Mouse (Mus musculus): ENCODE measurements at regions not wholly inside any gene's neighbourhood (a gene's known extent, or its start where the extent isn't known, plus 50 kb on each side); places are given as distances from the start of the nearest gene placed in this dataset.
"Not testable (repeated sequence)": the region's sequence is repeated elsewhere in the genome, so short reads cannot be mapped to it uniquely, and the experiment has no call there.

DNA sequence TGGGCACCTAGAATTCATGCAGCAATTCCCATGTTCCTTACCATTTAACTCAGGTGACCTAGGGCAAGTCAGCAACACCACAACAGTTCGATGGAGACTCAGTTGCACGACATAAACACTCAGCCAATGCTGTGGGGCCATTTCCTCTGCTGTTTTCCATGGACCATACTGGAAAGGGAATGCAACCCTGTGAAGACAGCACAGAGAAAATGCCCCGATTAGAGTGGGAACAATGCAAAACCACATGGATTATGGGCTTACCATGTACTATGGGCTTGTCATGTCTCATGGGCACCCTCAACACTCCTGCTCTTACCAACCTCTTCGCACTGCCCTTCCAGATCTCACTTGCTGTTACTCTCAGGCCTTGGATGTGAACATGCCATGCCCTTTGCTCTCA is 207.6 kb downstream of the Snurf start:
- not testable (repeated sequence) for H3K4me3 ChIP-seq (ENCODE audit: insufficient read depth, low read depth, low read length); H3K36me3 ChIP-seq (ENCODE audit: control insufficient read depth, insufficient read depth, low read length); H3K27me3 ChIP-seq (replicated peaks; ENCODE audit: control insufficient read depth, insufficient read depth, low read length); H3K27ac ChIP-seq (ENCODE audit: insufficient read depth, low read depth, low read length); DNase-seq; H3K4me1 ChIP-seq (ENCODE audit: control insufficient read depth, insufficient read depth, low read length)
- 72% methylated on average over 4 of the region's 4 CpGs for WGBS

DNA sequence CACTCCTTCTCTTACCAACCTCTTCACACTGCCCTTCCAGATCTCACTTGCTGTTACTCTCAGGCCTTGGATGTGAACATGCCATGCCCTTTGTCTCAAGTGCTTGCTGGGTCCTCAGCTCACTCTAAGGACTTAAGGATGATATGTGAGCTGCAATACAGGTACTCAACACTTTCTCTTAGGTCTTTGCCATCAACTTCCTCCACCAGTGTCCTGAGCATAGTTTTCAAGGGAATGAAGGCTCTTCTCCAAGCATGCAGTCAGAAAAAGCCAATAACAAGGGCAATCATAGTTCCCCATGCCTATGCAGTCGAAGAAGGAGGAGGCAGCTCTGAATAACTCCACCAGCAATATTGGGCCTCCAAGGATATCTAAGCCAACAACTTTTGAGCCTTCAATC is 235.1 kb downstream of the Snurf start:
- not testable (repeated sequence) for H3K27ac ChIP-seq (ENCODE audit: insufficient read depth, low read depth, low read length); H3K4me3 ChIP-seq (ENCODE audit: insufficient read depth, low read depth, low read length); H3K4me1 ChIP-seq (ENCODE audit: control insufficient read depth, insufficient read depth, low read length); H3K27me3 ChIP-seq (replicated peaks; ENCODE audit: control insufficient read depth, insufficient read depth, low read length); H3K36me3 ChIP-seq (ENCODE audit: control insufficient read depth, insufficient read depth, low read length)
- peak; percentile 31 for DNase-seq
- WGBS = 47% methylated on average over 1 of the region's 1 CpGs

DNA sequence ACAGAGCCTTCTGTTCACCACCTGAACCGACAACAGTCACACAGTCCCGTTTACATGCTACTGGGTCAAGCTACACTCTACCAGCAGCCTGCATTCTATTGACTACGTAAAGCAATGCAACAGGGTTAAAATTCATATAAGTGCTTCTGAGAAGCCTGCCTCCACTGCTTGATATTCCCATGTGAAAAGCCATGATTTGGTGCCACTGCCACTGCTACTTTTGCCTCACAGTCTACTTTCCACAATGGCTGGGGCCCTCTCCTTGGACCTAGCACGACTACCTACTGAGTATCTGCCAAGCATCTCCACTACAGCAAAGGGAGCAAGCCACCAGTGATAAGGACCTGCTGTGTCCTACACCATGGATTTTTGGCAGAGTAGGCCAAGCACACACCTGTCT is 236.2 kb downstream of the Snurf start:
- WGBS = 69% methylated on average over 2 of the region's 4 CpGs

DNA sequence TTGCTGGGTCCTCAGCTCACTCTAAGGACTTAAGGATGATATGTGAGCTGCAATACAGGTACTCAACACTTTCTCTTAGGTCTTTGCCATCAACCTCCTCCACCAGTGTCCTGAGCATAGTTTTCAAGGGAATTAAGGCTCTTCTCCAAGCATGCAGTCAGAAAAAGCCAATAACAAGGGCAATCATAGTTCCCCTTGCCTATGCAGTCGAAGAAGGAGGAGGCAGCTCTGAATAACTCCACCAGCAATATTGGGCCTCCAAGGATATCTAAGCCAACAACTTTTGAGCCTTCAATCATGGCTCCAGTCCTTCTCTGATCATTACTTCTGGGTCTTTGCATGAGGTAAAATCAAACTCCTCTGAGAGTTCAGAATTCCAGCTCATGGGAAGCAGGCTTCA is 237.5 kb downstream of the Snurf start:
- DNase-seq = peak; percentile 20
- H3K36me3 ChIP-seq (ENCODE audit: control insufficient read depth, insufficient read depth, low read length); H3K27ac ChIP-seq (ENCODE audit: insufficient read depth, low read depth, low read length); H3K27me3 ChIP-seq (replicated peaks; ENCODE audit: control insufficient read depth, insufficient read depth, low read length); H3K4me1 ChIP-seq (ENCODE audit: control insufficient read depth, insufficient read depth, low read length); H3K4me3 ChIP-seq (ENCODE audit: insufficient read depth, low read depth, low read length): not testable (repeated sequence)
- 70% methylated on average over 1 of the region's 1 CpGs for WGBS

More for the DNA sequence above, 236.2 kb downstream of the Snurf start:
- not testable (repeated sequence) for H3K27ac ChIP-seq (ENCODE audit: insufficient read depth, low read depth, low read length); H3K4me1 ChIP-seq (ENCODE audit: control insufficient read depth, insufficient read depth, low read length); H3K27me3 ChIP-seq (replicated peaks; ENCODE audit: control insufficient read depth, insufficient read depth, low read length); H3K4me3 ChIP-seq (ENCODE audit: insufficient read depth, low read depth, low read length); H3K36me3 ChIP-seq (ENCODE audit: control insufficient read depth, insufficient read depth, low read length)
- peak; percentile 6 for DNase-seq

All from kidney, adult 2 months (tissue).